Mouse (Mus musculus): ENCODE results near the gene Selplg. TPM values are rescaled to one million over a fixed set of nuclear protein-coding genes. Genes with fewer than 3 reads are reported as not detected.

Selplg gene
- polyA plus RNA-seq, 1 experiment, result not detected

DNA sequence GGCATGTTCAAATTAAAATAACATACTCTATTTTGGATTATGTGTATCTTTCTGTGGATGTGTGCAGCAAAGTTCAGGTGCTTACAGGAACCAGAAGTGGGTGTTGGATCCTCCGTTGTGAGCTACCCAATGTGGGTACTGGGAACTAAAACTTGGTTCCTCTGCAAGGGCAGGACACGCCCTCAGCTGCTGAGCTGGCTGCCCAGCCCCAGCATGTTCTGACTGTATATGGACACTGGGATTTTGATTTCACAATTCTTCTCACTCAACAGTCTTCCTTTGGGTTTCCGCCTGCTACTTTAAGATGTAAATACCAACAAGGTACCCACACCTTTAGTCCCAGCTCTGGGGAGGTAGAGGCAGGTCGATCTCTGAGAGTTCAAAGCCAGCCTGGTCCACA is 8.0 kb upstream of the Selplg start:
- no peaks in the 10 kb centered on the region for H3K27me3 ChIP-seq (ENCODE audit: control insufficient read depth, insufficient read depth, insufficient read length)
- no peak overlapping the region for H3K4me3 ChIP-seq
- no peak overlapping the region for H3ac ChIP-seq (ENCODE audit: control insufficient read depth, insufficient read length)
- no peaks in the 10 kb centered on the region for H3K79me2 ChIP-seq (ENCODE audit: control insufficient read depth, insufficient read depth)
- peaks cover 12% of the 10 kb centered on the region for H3K36me3 ChIP-seq (ENCODE audit: control insufficient read depth, insufficient read depth)
- TF ChIP-seq SRF (IDR thresholded peaks at IDR 0.05; ENCODE audit: control insufficient read depth, insufficient read length, low read depth), result no peak
- no peak for TF ChIP-seq MYOD1 (IDR thresholded peaks at IDR 0.05; ENCODE audit: control insufficient read depth in 1 of 3, insufficient read length in 2 of 3, low read depth in 2 of 3)
- no peak for TF ChIP-seq POLR2A (IDR thresholded peaks at IDR 0.05; ENCODE audit: insufficient read length, low read depth)
- no peak for TF ChIP-seq USF1 (IDR thresholded peaks at IDR 0.05; ENCODE audit: low read depth)
- no peak for TF ChIP-seq MAX (IDR thresholded peaks at IDR 0.05; ENCODE audit: low read depth)
- no peak for TF ChIP-seq MYOG (IDR thresholded peaks at IDR 0.05; ENCODE audit: control insufficient read depth in 1 of 3, insufficient read depth in 1 of 3, insufficient read length in 2 of 3, low read depth in 2 of 3)
- H3K4me2 ChIP-seq (ENCODE audit: low read depth), result no peak overlapping the region

DNA sequence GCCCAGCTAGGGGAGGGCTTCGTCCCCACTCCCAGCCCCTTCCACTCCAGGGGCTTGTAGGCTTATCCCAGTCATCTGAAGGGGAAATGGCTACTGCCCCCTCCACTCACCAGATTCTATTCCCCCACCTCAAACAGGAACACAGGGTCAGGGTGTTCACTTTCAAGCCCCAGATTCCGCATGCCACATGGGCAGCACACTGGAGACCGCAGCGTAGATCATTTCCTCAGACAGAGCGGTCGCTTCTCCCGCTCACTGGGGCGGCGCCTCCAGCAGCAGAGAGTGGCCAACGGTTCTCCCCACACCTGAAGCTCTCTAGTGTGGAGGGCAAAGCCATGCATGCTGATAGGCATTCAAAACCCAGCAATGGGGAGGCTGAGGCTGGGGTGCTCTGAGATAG is 4.5 kb upstream of the Selplg start:
- Histone ChIP-seq H3K4me3 (no peak overlapping the region), H3K27me3 (ENCODE audit: control insufficient read depth, insufficient read depth, insufficient read length) (no peaks in the 10 kb centered on the region), H3ac (ENCODE audit: control insufficient read depth, insufficient read length) (no peak overlapping the region), H3K4me2 (ENCODE audit: low read depth) (no peak overlapping the region), H3K79me2 (ENCODE audit: control insufficient read depth, insufficient read depth) (no peaks in the 10 kb centered on the region), H3K36me3 (ENCODE audit: control insufficient read depth, insufficient read depth) (no peaks in the 10 kb centered on the region)
- TF ChIP-seq POLR2A (IDR thresholded peaks at IDR 0.05; ENCODE audit: insufficient read length, low read depth), result no peak
- no peak for TF ChIP-seq MAX (IDR thresholded peaks at IDR 0.05; ENCODE audit: low read depth)
- no peak for TF ChIP-seq SRF (IDR thresholded peaks at IDR 0.05; ENCODE audit: control insufficient read depth, insufficient read length, low read depth)
- TF ChIP-seq POLR2AphosphoS2 (IDR thresholded peaks at IDR 0.05; ENCODE audit: insufficient read length, low read depth), result no peak
- no peak for TF ChIP-seq REST (IDR thresholded peaks at IDR 0.05; ENCODE audit: insufficient read depth, insufficient read length)
- no peak for TF ChIP-seq TCF12 (IDR thresholded peaks at IDR 0.05; ENCODE audit: insufficient read depth, poor library complexity, severe bottlenecking)
- TF ChIP-seq TCF3 (IDR thresholded peaks at IDR 0.05; ENCODE audit: insufficient read length, low read depth), result no peak
- TF ChIP-seq USF1 (IDR thresholded peaks at IDR 0.05; ENCODE audit: low read depth), result no peak
- TF ChIP-seq E2F4 (IDR thresholded peaks at IDR 0.05; ENCODE audit: insufficient read depth), result no peak

DNA sequence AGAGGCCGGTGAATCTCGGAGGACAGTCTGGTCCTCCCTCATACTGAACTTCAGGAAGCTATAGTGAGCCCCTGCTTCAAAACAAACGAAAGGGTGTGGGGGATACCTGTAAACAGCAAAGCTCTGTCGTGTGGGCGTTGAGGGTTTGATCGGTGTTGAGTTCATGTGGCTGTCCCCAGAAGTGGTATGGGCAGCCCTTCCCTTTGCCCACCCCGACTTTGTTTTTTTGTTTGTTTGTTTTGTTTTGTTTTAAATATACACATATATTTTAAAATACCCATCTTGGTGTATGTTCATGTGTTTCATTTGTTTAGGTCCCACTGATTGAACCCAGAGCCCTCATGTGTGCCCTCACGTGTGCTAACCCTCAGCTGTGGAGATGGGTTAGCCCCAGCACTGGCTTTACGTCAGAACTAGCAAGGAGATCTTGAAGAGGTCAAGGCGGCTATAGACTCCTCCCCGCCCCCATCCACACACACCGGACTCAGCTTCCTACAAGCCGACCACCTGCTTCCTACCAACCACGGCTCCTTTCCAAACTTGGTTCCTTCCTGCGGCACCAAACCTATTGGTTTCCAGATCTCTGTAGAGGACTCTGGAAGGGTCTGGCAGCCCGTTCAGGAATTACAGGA is 988 bp upstream of the Selplg start:
- no peak for TF ChIP-seq E2F4 (IDR thresholded peaks at IDR 0.05; ENCODE audit: insufficient read depth)
- TF ChIP-seq MAX (IDR thresholded peaks at IDR 0.05; ENCODE audit: low read depth), result no peak
- TF ChIP-seq SRF (IDR thresholded peaks at IDR 0.05; ENCODE audit: control insufficient read depth, insufficient read length, low read depth), result no peak
- no peak for TF ChIP-seq MYOD1 (IDR thresholded peaks at IDR 0.05; ENCODE audit: control insufficient read depth in 1 of 3, insufficient read length in 2 of 3, low read depth in 2 of 3)
- TF ChIP-seq TCF3 (IDR thresholded peaks at IDR 0.05; ENCODE audit: insufficient read length, low read depth), result no peak
- no peak for TF ChIP-seq POLR2AphosphoS2 (IDR thresholded peaks at IDR 0.05; ENCODE audit: insufficient read length, low read depth)
- TF ChIP-seq POLR2A (IDR thresholded peaks at IDR 0.05; ENCODE audit: insufficient read length, low read depth), result no peak
- TF ChIP-seq TCF12 (IDR thresholded peaks at IDR 0.05; ENCODE audit: insufficient read depth, poor library complexity, severe bottlenecking), result no peak
- Histone ChIP-seq H3ac (ENCODE audit: control insufficient read depth, insufficient read length) (no peak overlapping the region), H3K4me3 (no peak overlapping the region), H3K27me3 (ENCODE audit: control insufficient read depth, insufficient read depth, insufficient read length) (no peaks in the 10 kb centered on the region), H3K36me3 (ENCODE audit: control insufficient read depth, insufficient read depth) (no peaks in the 10 kb centered on the region), H3K4me2 (ENCODE audit: low read depth) (no peak overlapping the region), H3K79me2 (ENCODE audit: control insufficient read depth, insufficient read depth) (no peaks in the 10 kb centered on the region)

DNA sequence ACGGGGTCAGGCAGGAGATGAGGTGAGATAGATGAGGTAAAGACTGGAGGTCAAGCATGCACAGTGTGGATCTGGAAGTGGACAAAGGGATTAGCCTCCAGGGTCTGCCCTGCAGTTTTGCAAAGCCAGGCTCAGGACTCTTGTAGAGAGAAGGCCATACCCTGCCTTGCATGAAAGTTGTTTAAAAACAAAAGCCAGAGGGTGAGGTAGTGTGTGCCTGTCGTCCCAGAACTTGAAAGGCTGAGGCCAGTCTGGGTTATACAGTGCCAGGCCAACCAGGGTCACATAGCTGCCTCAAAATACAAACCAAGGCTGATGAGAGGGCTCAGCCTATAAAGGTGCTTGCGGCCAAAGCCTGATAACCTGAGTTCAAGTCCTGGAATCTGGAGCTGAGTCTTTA is 703 bp downstream of the Selplg start:
- TF ChIP-seq E2F4 (IDR thresholded peaks at IDR 0.05; ENCODE audit: insufficient read depth) (no peak), POLR2AphosphoS2 (IDR thresholded peaks at IDR 0.05; ENCODE audit: insufficient read length, low read depth) (no peak), TCF12 (IDR thresholded peaks at IDR 0.05; ENCODE audit: insufficient read depth, poor library complexity, severe bottlenecking) (no peak), MYOD1 (IDR thresholded peaks at IDR 0.05; ENCODE audit: control insufficient read depth in 1 of 3, insufficient read length in 2 of 3, low read depth in 2 of 3) (no peak), REST (IDR thresholded peaks at IDR 0.05; ENCODE audit: insufficient read depth, insufficient read length) (no peak), MYOG (IDR thresholded peaks at IDR 0.05; ENCODE audit: control insufficient read depth in 1 of 3, insufficient read depth in 1 of 3, insufficient read length in 2 of 3, low read depth in 2 of 3) (no peak), CEBPB (IDR thresholded peaks at IDR 0.05; ENCODE audit: insufficient read depth, poor library complexity, severe bottlenecking) (no peak), TCF3 (IDR thresholded peaks at IDR 0.05; ENCODE audit: insufficient read length, low read depth) (no peak)
- H3K27me3 ChIP-seq (ENCODE audit: control insufficient read depth, insufficient read depth, insufficient read length), result no peaks in the 10 kb centered on the region
- H3K4me3 ChIP-seq, result no peak overlapping the region
- no peak overlapping the region for H3K4me2 ChIP-seq (ENCODE audit: low read depth)
- H3ac ChIP-seq (ENCODE audit: control insufficient read depth, insufficient read length), result no peak overlapping the region
- no peaks in the 10 kb centered on the region for H3K79me2 ChIP-seq (ENCODE audit: control insufficient read depth, insufficient read depth)
- H3K36me3 ChIP-seq (ENCODE audit: control insufficient read depth, insufficient read depth), result no peaks in the 10 kb centered on the region

DNA sequence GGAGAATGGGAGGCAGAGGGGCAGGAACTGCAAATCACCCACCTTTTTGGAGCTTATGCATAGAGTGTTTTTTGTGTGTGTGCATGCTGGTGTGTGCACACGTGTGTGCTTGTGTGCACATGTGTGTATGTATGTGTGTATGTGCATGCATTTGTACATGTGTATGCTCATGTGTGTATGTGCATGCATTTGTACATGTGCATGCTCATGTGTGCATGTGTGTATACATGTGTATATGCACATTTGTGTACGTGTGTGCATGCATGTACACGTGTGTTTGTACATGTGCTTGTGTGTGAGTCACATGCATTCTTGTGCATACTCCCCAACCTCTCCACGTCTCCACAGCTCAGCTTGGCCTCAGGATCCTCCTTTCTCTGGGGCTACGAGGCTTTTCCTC is 1.6 kb downstream of the Selplg start:
- Histone ChIP-seq H3K27me3 (ENCODE audit: control insufficient read depth, insufficient read depth, insufficient read length) (no peaks in the 10 kb centered on the region), H3ac (ENCODE audit: control insufficient read depth, insufficient read length) (no peak overlapping the region), H3K4me3 (no peak overlapping the region), H3K79me2 (ENCODE audit: control insufficient read depth, insufficient read depth) (no peaks in the 10 kb centered on the region), H3K36me3 (ENCODE audit: control insufficient read depth, insufficient read depth) (no peaks in the 10 kb centered on the region), H3K4me2 (ENCODE audit: low read depth) (no peak overlapping the region)
- TF ChIP-seq TCF3 (IDR thresholded peaks at IDR 0.05; ENCODE audit: insufficient read length, low read depth), result no peak
- TF ChIP-seq MAX (IDR thresholded peaks at IDR 0.05; ENCODE audit: low read depth), result no peak
- TF ChIP-seq MYOD1 (IDR thresholded peaks at IDR 0.05; ENCODE audit: control insufficient read depth in 1 of 3, insufficient read length in 2 of 3, low read depth in 2 of 3), result no peak
- TF ChIP-seq POLR2AphosphoS2 (IDR thresholded peaks at IDR 0.05; ENCODE audit: insufficient read length, low read depth), result no peak
- no peak for TF ChIP-seq E2F4 (IDR thresholded peaks at IDR 0.05; ENCODE audit: insufficient read depth)
- TF ChIP-seq MYOG (IDR thresholded peaks at IDR 0.05; ENCODE audit: control insufficient read depth in 1 of 3, insufficient read depth in 1 of 3, insufficient read length in 2 of 3, low read depth in 2 of 3), result no peak
- no peak for TF ChIP-seq SRF (IDR thresholded peaks at IDR 0.05; ENCODE audit: control insufficient read depth, insufficient read length, low read depth)
- no peak for TF ChIP-seq USF1 (IDR thresholded peaks at IDR 0.05; ENCODE audit: low read depth)
- TF ChIP-seq POLR2A (IDR thresholded peaks at IDR 0.05; ENCODE audit: insufficient read length, low read depth), result no peak

Data from myocyte (in vitro differentiated cells).